Mouse (Mus musculus) liver, postnatal 0 days (tissue): ENCODE data around the gene Xpo6.

Experiments used
- CTCF ChIP-seq: sonication (generic); IDR thresholded peaks from 2 replicates; pipeline ENCODE4 v1.5.1; 2016; ENCODE audit warnings: antibody characterized with exemption, low read depth
- EP300 ChIP-seq: IDR thresholded peaks from 2 replicates; pipeline ENCODE4 v1.6.1; 2016; ENCODE audit warnings: antibody characterized with exemption, low read depth, mild to moderate bottlenecking

DNA sequence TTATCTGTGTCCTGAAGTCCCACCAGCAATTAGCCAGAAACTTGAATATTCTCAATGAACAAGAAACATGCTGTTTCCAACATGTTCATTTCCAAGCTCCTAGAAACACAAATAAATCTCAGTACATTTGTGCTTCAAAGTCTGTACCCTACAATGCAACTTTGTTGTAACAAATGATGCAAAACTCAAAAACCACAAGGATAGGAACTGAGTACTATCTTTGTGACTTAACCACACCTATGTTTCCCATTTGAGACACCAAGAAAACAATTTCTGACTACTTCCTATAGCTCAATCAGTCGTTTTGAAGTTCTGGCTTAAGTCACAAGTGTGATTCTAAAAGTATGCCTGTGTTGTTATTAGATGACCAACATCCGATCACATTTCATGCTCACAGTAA is 64.9 kb downstream of the Xpo6 start:
- TF ChIP-seq CTCF, result no peak
- no peak for TF ChIP-seq EP300
